Mouse (Mus musculus): Measurements from ENCODE around the gene Glyr1. TPM values are rescaled to one million over a fixed set of nuclear protein-coding genes. Genes with fewer than 3 reads are reported as not detected.

Gene Glyr1
- polyA plus RNA-seq, 1 experiment from 2014 or later: 120 TPM

- peaks cover 7% of the 10 kb centered on the region; the same call in 1 of the 2 replicates for H3K4me1 ChIP-seq (replicated peaks; ENCODE audit: control insufficient read depth, insufficient read depth, low read length)
- peaks cover 47% of the 10 kb centered on the region for H3K36me3 ChIP-seq (replicated peaks; ENCODE audit: control insufficient read depth, insufficient read depth)
- peak within 1 kb of the TSS; percentile 65 for H3K9ac ChIP-seq
- peak; percentile 99 for ATAC-seq (ENCODE audit: low FRiP score)
- no peaks in the 10 kb centered on the region for H3K9me3 ChIP-seq (ENCODE audit: control insufficient read depth, low read length)
- no peaks in the 10 kb centered on the region for H3K27me3 ChIP-seq (ENCODE audit: control insufficient read depth, insufficient read depth, low read length)
- under 1% methylated on average over 62 of the region's 63 CpGs for WGBS
- peak within 1 kb of the TSS; percentile 55 for H3K4me3 ChIP-seq (replicated peaks; ENCODE audit: low read length)
- H3K27ac ChIP-seq: peak within 1 kb of the TSS; percentile 79
- H3K4me2 ChIP-seq (replicated peaks): peak within 1 kb of the TSS; percentile 64
- DNase-seq (ENCODE audit: low spot score): peak; percentile 99
Measured at GRCm38 (mm10) chr16:5013054-5013838, 36.4 kb downstream of the Glyr1 start, which contains the start of gene Rogdi. TSS of gene Rogdi (minus strand) at chr16:5013553.

- Histone ChIP-seq H3K9ac (peak overlapping the region; percentile 65), H3K4me1 (replicated peaks; ENCODE audit: control insufficient read depth, insufficient read depth, low read length) (peaks cover 7% of the 10 kb centered on the region; the same call in 1 of the 2 replicates), H3K27me3 (ENCODE audit: control insufficient read depth, insufficient read depth, low read length) (no peaks in the 10 kb centered on the region), H3K27ac (peak overlapping the region; percentile 79; the same call in 1 of the 2 replicates), H3K4me3 (replicated peaks; ENCODE audit: low read length) (peak overlapping the region; percentile 55), H3K9me3 (ENCODE audit: control insufficient read depth, low read length) (no peaks in the 10 kb centered on the region), H3K4me2 (replicated peaks) (peak overlapping the region; percentile 64), H3K36me3 (replicated peaks; ENCODE audit: control insufficient read depth, insufficient read depth) (peaks cover 38% of the 10 kb centered on the region)
- no peak for DNase-seq (ENCODE audit: low spot score)
- ATAC-seq (ENCODE audit: low FRiP score): no peak
- 56% methylated on average over 13 of the region's 13 CpGs for WGBS
Measured at GRCm38 (mm10) chr16:5012036-5013005, 37.3 kb downstream of the Glyr1 start.

GRCm38 (mm10) chr16:5011285-5011684 lies 38.4 kb downstream of the Glyr1 start:
- Histone ChIP-seq H3K27ac (no peak overlapping the region), H3K9me3 (ENCODE audit: control insufficient read depth, low read length) (no peaks in the 10 kb centered on the region), H3K36me3 (replicated peaks; ENCODE audit: control insufficient read depth, insufficient read depth) (peaks cover 28% of the 10 kb centered on the region), H3K27me3 (ENCODE audit: control insufficient read depth, insufficient read depth, low read length) (no peaks in the 10 kb centered on the region), H3K9ac (no peak overlapping the region), H3K4me3 (replicated peaks; ENCODE audit: low read length) (no peak overlapping the region), H3K4me1 (replicated peaks; ENCODE audit: control insufficient read depth, insufficient read depth, low read length) (peaks cover 7% of the 10 kb centered on the region; the same call in 1 of the 2 replicates), H3K4me2 (replicated peaks) (no peak overlapping the region)
- WGBS: 91% methylated on average over 7 of the region's 7 CpGs
- ATAC-seq (ENCODE audit: low FRiP score): no peak
- no peak for DNase-seq (ENCODE audit: low spot score)

- DNase-seq (ENCODE audit: low spot score) (no peak), ATAC-seq (ENCODE audit: low FRiP score) (no peak)
- H3K9ac ChIP-seq: no peak overlapping the region
- no peaks in the 10 kb centered on the region for H3K27me3 ChIP-seq (ENCODE audit: control insufficient read depth, insufficient read depth, low read length)
- peaks cover 7% of the 10 kb centered on the region; the same call in 1 of the 2 replicates for H3K4me1 ChIP-seq (replicated peaks; ENCODE audit: control insufficient read depth, insufficient read depth, low read length)
- 82% methylated on average over 10 of the region's 10 CpGs for WGBS
- no peak overlapping the region for H3K27ac ChIP-seq
- H3K4me2 ChIP-seq (replicated peaks): no peak overlapping the region
- H3K36me3 ChIP-seq (replicated peaks; ENCODE audit: control insufficient read depth, insufficient read depth): peaks cover 19% of the 10 kb centered on the region
- no peaks in the 10 kb centered on the region for H3K9me3 ChIP-seq (ENCODE audit: control insufficient read depth, low read length)
- H3K4me3 ChIP-seq (replicated peaks; ENCODE audit: low read length): no peak overlapping the region
Measured at GRCm38 (mm10) chr16:5010371-5010935, 39.2 kb downstream of the Glyr1 start.

GRCm38 (mm10) chr16:5008076-5008475 lies 41.6 kb downstream of the Glyr1 start:
- DNase-seq (ENCODE audit: low spot score) (no peak), ATAC-seq (ENCODE audit: low FRiP score) (no peak)
- H3K36me3 ChIP-seq (replicated peaks; ENCODE audit: control insufficient read depth, insufficient read depth): peaks cover 8% of the 10 kb centered on the region; the same call in 1 of the 2 replicates
- 85% methylated on average over 12 of the region's 12 CpGs for WGBS
- H3K4me3 ChIP-seq (replicated peaks; ENCODE audit: low read length): no peak overlapping the region
- no peak overlapping the region for H3K27ac ChIP-seq
- H3K4me1 ChIP-seq (replicated peaks; ENCODE audit: control insufficient read depth, insufficient read depth, low read length): peaks cover 7% of the 10 kb centered on the region; the same call in 1 of the 2 replicates
- H3K9me3 ChIP-seq (ENCODE audit: control insufficient read depth, low read length): no peaks in the 10 kb centered on the region
- no peak overlapping the region for H3K4me2 ChIP-seq (replicated peaks)
- no peak overlapping the region for H3K9ac ChIP-seq
- no peaks in the 10 kb centered on the region for H3K27me3 ChIP-seq (ENCODE audit: control insufficient read depth, insufficient read depth, low read length)

GRCm38 (mm10) chr16:5007492-5007891 lies 42.2 kb downstream of the Glyr1 start:
- 62% methylated on average over 6 of the region's 6 CpGs for WGBS
- no peak for ATAC-seq (ENCODE audit: low FRiP score)

GRCm38 (mm10) chr16:5007067-5007466 lies 42.6 kb downstream of the Glyr1 start, which contains the start of gene Smim22:
TSS of gene Smim22 (plus strand) at chr16:5007288.
- Histone ChIP-seq H3K27me3 (ENCODE audit: control insufficient read depth, insufficient read depth, low read length) (no peaks in the 10 kb centered on the region), H3K27ac (no peak within 1 kb of the TSS), H3K4me1 (replicated peaks; ENCODE audit: control insufficient read depth, insufficient read depth, low read length) (peaks cover 1% of the 10 kb centered on the region; the same call in 1 of the 2 replicates), H3K4me2 (replicated peaks) (no peak within 1 kb of the TSS), H3K36me3 (replicated peaks; ENCODE audit: control insufficient read depth, insufficient read depth) (peaks cover 8% of the 10 kb centered on the region; the same call in 1 of the 2 replicates), H3K9me3 (ENCODE audit: control insufficient read depth, low read length) (no peaks in the 10 kb centered on the region), H3K4me3 (replicated peaks; ENCODE audit: low read length) (no peak within 1 kb of the TSS), H3K9ac (no peak within 1 kb of the TSS)
- WGBS: 50% methylated on average over 5 of the region's 5 CpGs
- ATAC-seq (ENCODE audit: low FRiP score) (no peak), DNase-seq (ENCODE audit: low spot score) (no peak)

More at GRCm38 (mm10) chr16:5007492-5007891, 42.2 kb downstream of the Glyr1 start:
- Histone ChIP-seq H3K27me3 (ENCODE audit: control insufficient read depth, insufficient read depth, low read length) (no peaks in the 10 kb centered on the region), H3K27ac (no peak overlapping the region), H3K4me3 (replicated peaks; ENCODE audit: low read length) (no peak overlapping the region), H3K9ac (no peak overlapping the region), H3K4me1 (replicated peaks; ENCODE audit: control insufficient read depth, insufficient read depth, low read length) (peaks cover 6% of the 10 kb centered on the region; the same call in 1 of the 2 replicates), H3K4me2 (replicated peaks) (no peak overlapping the region), H3K9me3 (ENCODE audit: control insufficient read depth, low read length) (no peaks in the 10 kb centered on the region), H3K36me3 (replicated peaks; ENCODE audit: control insufficient read depth, insufficient read depth) (peaks cover 8% of the 10 kb centered on the region; the same call in 1 of the 2 replicates)
- no peak for DNase-seq (ENCODE audit: low spot score)

GRCm38 (mm10) chr16:5000611-5001010 lies 49.1 kb downstream of the Glyr1 start:
- no peak overlapping the region for H3K27ac ChIP-seq
- 77% methylated on average over 3 of the region's 3 CpGs for WGBS
- ATAC-seq (ENCODE audit: low FRiP score) (no peak), DNase-seq (ENCODE audit: low spot score) (no peak)
- H3K9me3 ChIP-seq (ENCODE audit: control insufficient read depth, low read length): no peaks in the 10 kb centered on the region
- no peaks in the 10 kb centered on the region for H3K4me1 ChIP-seq (replicated peaks; ENCODE audit: control insufficient read depth, insufficient read depth, low read length)
- H3K27me3 ChIP-seq (ENCODE audit: control insufficient read depth, insufficient read depth, low read length): no peaks in the 10 kb centered on the region
- H3K4me3 ChIP-seq (replicated peaks; ENCODE audit: low read length): no peak overlapping the region
- H3K4me2 ChIP-seq (replicated peaks): no peak overlapping the region
- no peak overlapping the region for H3K9ac ChIP-seq
- no peaks in the 10 kb centered on the region for H3K36me3 ChIP-seq (replicated peaks; ENCODE audit: control insufficient read depth, insufficient read depth)

Measured in hindbrain, embryonic 14.5 days (tissue).